Mouse (Mus musculus) limb, embryonic 11.5 days (tissue): ENCODE data around the gene Foxs1. TPM values are rescaled to one million over a fixed set of nuclear protein-coding genes. Genes with fewer than 3 reads are reported as not detected.
A peak's percentile ranks its signal among the peaks of the same experiment; 100 is the strongest.

Experiments used
- ATAC-seq: fragments of 200-750 bp; cut with Nextera tagmentation; 2 replicates; pipeline ENCODE4 v1.8.0; 2017; ENCODE audit warnings: low read depth; ENCODE audit not compliant: insufficient number of reproducible peaks, low FRiP score, low TSS enrichment
- DNase-seq: peaks from one replicate; pipeline ENCODE4 v3.0.0-alpha.2; 2015; ENCODE audit warnings: low spot score
- H3K27ac ChIP-seq: fragments of 300-500 bp; sonication (generic); replicated peaks from 2 replicates; pipeline ENCODE4 v1.5.1; 2014; ENCODE audit warnings: low read depth, mild to moderate bottlenecking, low read length
- H3K27me3 ChIP-seq: fragments of 300-500 bp; sonication (generic); 2 replicates; pipeline ENCODE4 v1.6.1; 2014; ENCODE audit warnings: mild to moderate bottlenecking, low read length, mixed read lengths; ENCODE audit not compliant: control insufficient read depth, insufficient read depth
- H3K36me3 ChIP-seq: fragments of 300-500 bp; sonication (generic); 2 replicates; pipeline ENCODE4 v1.6.1; 2014; ENCODE audit warnings: mild to moderate bottlenecking, low read length, moderate library complexity, mixed read lengths; ENCODE audit not compliant: control insufficient read depth, insufficient read depth
- H3K4me1 ChIP-seq: fragments of 300-500 bp; sonication (generic); 2 replicates; pipeline ENCODE4 v1.6.1; 2014; ENCODE audit warnings: low read length, mixed read lengths; ENCODE audit not compliant: control insufficient read depth, insufficient read depth
- H3K4me2 ChIP-seq: fragments of 300-500 bp; sonication (generic); 2 replicates; pipeline ENCODE4 v1.6.1; 2014; ENCODE audit warnings: low read depth, mild to moderate bottlenecking, moderate library complexity; ENCODE audit not compliant: severe bottlenecking
- H3K4me3 ChIP-seq: fragments of 300-500 bp; sonication (generic); 2 replicates; pipeline ENCODE4 v1.5.1; 2014; ENCODE audit warnings: low read depth, low read length
- H3K9ac ChIP-seq: fragments of 300-500 bp; sonication (generic); 2 replicates; pipeline ENCODE4 v1.6.1; 2014; ENCODE audit warnings: mild to moderate bottlenecking, low read length
- H3K9me3 ChIP-seq: fragments of 300-500 bp; sonication (generic); 2 replicates; pipeline ENCODE4 v1.6.1; 2016; ENCODE audit warnings: low read length; ENCODE audit not compliant: control insufficient read depth
- WGBS: fragments of 180-500 bp; shearing (Covaris S2); extraction: QIAGEN DNeasy Blood & Tissue Kit; methylation state at CpG from one replicate; pipeline ENCODE4 v1.1.7; 2014; 5-methylcytosine and 5-hydroxymethylcytosine counted together
- polyA plus RNA-seq: library from polyadenylated mRNA; unstranded; fragments of >200 nt; fragmentation: Nextera tagmentation; extraction: Ambion mirVana; gene quantifications from 2 replicates; pipeline ENCODE4 v1.2.1, GENCODE M21; 2014

Gene Foxs1
- 0.29 and 0.38 TPM in 2 replicates for polyA plus RNA-seq

DNA sequence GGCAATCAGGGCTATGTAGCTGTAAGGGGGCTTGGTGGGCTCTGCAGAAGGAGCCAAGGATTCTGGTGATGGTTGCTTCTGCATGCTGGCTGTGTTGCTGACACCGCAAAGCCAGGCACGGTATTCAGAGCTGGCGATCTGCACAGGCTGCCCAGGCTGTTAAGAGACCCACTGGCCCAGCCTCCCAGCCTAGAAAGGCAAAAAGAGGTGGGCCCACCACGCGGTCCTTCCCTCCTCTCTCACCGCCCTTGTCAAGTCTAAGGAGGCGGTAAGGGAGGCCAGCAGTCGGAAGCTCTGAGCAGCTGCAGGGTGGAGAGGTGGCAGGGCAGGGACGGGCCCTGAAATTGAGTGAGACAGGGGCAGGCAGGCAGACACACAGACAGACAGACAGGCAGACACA lies at the start of gene Foxs1:
Foxs1 (minus strand) TSS at position 161 of the 400 bp plus-strand sequence.
- DNase-seq (no peak), ATAC-seq (no peak)
- Histone ChIP-seq H3K27ac (no peak within 1 kb of the TSS), H3K4me2 (no peak within 1 kb of the TSS), H3K4me1 (peaks cover 9% of the 10 kb centered on the region), H3K27me3 (no peaks in the 10 kb centered on the region), H3K9me3 (no peaks in the 10 kb centered on the region), H3K36me3 (no peaks in the 10 kb centered on the region), H3K4me3 (no peak within 1 kb of the TSS), H3K9ac (no peak within 1 kb of the TSS)
- 32% methylated on average over 9 of the region's 9 CpGs for WGBS

DNA sequence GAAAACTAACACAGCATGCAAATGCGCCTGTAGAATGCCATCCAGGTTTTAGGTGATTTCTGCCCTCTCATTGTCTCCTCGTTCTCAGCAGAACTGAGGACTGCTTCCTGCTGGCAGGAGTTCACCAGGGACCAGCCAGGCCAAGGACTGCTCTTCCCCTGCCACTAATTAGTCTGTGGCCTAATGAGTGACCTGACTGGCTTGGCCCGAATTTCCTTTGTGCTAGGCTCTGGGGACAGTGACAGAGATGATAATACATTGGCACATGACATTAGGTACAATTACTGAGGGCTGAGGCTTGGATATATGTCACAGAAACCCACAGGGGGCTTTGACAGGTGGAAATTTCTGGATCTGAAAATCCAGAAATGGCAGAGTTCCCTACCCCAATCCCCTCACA lies 44.0 kb upstream of the Foxs1 start:
- no peak overlapping the region for H3K4me2 ChIP-seq
- H3K36me3 ChIP-seq, result no peaks in the 10 kb centered on the region
- no peak overlapping the region for H3K9ac ChIP-seq
- no peaks in the 10 kb centered on the region for H3K9me3 ChIP-seq
- H3K27ac ChIP-seq, result no peak overlapping the region
- no peak for DNase-seq
- H3K27me3 ChIP-seq, result no peaks in the 10 kb centered on the region
- H3K4me3 ChIP-seq, result no peak overlapping the region
- H3K4me1 ChIP-seq, result no peaks in the 10 kb centered on the region
- 66% methylated on average over 3 of the region's 3 CpGs for WGBS
- no peak for ATAC-seq

DNA sequence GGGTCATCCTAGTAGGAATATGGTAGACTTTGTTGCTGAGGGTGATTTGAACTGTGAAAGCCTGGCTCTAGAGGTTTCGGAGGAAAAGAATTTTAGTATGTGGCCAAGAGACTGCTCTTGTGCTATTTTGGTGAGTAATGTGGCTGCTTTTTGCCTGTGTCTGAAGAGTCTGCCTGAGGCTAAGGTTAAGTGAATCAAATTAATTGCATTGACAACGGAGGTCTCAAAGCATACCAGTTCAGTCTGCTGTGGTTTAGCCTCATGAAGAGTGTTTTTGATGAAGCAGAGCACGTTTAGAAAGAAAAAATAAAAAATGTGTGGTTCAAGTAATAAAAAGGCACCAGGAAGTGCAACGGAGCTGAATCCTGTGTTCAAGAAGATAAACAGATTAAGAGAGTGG lies 32.5 kb upstream of the Foxs1 start:
- no peak overlapping the region for H3K4me3 ChIP-seq
- no peak overlapping the region for H3K27ac ChIP-seq
- no peaks in the 10 kb centered on the region for H3K9me3 ChIP-seq
- no peak overlapping the region for H3K9ac ChIP-seq
- DNase-seq (no peak), ATAC-seq (no peak)
- WGBS, result 71% methylated on average over 4 of the region's 4 CpGs
- no peaks in the 10 kb centered on the region for H3K36me3 ChIP-seq
- no peak overlapping the region for H3K4me2 ChIP-seq
- H3K27me3 ChIP-seq, result no peaks in the 10 kb centered on the region
- no peaks in the 10 kb centered on the region for H3K4me1 ChIP-seq

DNA sequence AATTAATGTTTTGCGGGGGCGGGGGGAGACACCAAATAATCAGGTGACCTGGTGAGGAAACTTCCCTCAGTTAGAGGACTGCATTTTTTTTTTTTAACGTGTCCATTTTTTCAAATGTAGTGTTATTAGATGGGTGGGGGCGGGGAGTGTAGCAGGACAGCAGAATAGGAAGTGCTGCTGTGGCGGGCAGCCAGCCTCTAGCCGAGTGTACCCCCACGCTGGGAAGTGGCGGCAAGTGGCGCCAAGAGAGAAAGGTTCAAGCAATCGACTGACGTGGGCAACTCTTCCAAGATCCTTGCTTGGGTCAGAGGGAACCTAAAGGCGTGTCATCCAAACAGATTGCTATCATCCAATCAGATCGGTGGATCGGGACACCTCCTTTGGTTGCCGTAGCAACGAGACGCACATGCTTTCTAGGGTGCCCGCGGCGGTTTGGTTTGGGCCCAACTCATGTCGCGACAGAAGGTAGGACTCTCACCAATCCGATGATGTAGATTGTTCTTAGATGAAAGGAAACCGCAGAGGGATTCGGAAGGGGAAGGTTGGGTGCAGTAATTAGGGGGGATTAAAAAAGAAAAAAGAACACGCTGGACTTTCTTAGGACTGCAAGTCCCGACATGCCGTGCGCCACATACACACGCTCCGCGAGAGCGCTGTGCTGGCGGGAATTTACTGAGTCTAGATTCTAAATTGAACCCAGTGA lies 29.2 kb upstream of the Foxs1 start, which contains the start of gene Ttll9:
Ttll9 (plus strand) TSS at position 395 of the 703 bp plus-strand sequence.
- H3K9ac ChIP-seq, result no peak within 1 kb of the TSS
- H3K27ac ChIP-seq, result no peak within 1 kb of the TSS
- H3K27me3 ChIP-seq, result no peaks in the 10 kb centered on the region
- no peaks in the 10 kb centered on the region for H3K36me3 ChIP-seq
- H3K4me3 ChIP-seq, result peak within 1 kb of the TSS; percentile 39
- ATAC-seq (peak; percentile 90), DNase-seq (peak; percentile 83)
- H3K9me3 ChIP-seq, result no peaks in the 10 kb centered on the region
- H3K4me1 ChIP-seq, result no peaks in the 10 kb centered on the region
- peak within 1 kb of the TSS; percentile 68 for H3K4me2 ChIP-seq
- WGBS, result 3% methylated on average over 34 of the region's 34 CpGs

DNA sequence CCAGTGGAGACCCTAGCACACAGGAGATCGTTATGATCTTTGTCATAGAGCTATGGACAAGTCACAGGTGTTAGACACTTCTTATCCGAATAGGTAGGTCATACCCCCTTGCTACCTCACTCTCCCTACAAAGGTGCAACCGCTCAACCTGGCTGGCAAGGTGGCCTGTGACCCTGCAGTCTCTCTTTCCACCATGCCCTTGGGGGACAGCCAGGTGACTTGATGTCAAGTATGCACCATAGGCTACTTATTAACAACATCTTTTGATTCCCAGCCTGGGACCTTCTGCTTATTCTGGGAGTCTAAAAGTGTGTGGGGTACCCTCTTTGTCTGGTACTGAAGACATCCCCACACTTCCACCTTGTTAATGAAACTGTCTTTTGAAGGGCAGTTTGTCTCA lies 25.1 kb upstream of the Foxs1 start:
- 75% methylated on average over 3 of the region's 3 CpGs for WGBS
- ATAC-seq, result no peak
- no peak overlapping the region for H3K4me2 ChIP-seq

DNA sequence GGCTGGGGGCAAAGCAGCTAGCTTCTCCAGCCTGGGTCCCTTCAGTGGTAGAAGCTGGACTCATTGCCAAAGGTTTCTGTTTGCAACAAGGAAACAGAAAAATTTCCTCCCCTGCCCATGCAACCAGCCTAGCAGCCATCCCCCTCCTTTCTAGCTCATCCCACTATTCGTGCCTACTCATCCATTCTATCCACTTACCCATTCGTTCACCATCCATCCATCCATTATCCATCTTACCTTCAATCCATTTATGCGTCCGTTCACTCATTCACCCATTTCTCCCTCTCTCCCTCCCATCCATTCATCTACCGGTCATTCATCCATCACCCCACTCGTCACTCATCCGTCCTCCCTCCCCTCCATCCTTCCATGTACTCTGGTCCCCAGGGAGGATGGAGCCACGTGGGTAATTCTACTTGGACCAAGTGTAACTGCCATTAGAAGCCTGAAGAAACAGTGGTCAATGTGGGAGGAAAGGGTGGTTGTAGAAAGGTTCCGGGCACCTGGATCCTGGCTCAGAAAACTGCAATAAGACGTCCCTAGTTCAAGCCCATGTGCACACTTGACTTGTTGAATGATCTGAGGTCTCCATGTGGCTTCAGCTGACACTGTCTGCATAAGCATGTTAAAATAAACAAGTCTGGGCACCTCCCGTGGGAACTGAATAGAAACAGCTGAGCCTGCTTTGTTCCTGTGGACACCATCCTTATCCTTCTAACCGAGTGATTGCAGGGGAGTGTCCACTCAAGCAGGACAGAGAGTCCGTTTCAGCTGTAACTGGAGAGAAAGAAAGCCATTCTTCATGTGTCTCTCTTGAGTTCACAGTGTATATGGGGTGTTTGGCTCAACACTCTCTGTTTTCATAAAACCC lies 19.1 kb upstream of the Foxs1 start:
- no peaks in the 10 kb centered on the region for H3K36me3 ChIP-seq
- ATAC-seq (no peak), DNase-seq (no peak)
- H3K4me2 ChIP-seq, result peak overlapping the region; percentile 99
- H3K4me1 ChIP-seq, result 0 out of 2 replicates have a peak, but pooled peaks cover 4% of the 10 kb centered on the region
- no peaks in the 10 kb centered on the region for H3K9me3 ChIP-seq
- H3K4me3 ChIP-seq, result peak overlapping the region; percentile 59
- no peak overlapping the region for H3K27ac ChIP-seq
- H3K9ac ChIP-seq, result peak overlapping the region; percentile 22
- H3K27me3 ChIP-seq, result peaks cover 24% of the 10 kb centered on the region
- WGBS, result 26% methylated on average over 13 of the region's 13 CpGs

More for the DNA sequence above, 25.1 kb upstream of the Foxs1 start:
- Histone ChIP-seq H3K4me3 (no peak overlapping the region), H3K27ac (no peak overlapping the region), H3K27me3 (no peaks in the 10 kb centered on the region), H3K9me3 (no peaks in the 10 kb centered on the region), H3K36me3 (no peaks in the 10 kb centered on the region), H3K4me1 (0 out of 2 replicates have a peak, but pooled peaks cover 2% of the 10 kb centered on the region), H3K9ac (no peak overlapping the region)
- no peak for DNase-seq

DNA sequence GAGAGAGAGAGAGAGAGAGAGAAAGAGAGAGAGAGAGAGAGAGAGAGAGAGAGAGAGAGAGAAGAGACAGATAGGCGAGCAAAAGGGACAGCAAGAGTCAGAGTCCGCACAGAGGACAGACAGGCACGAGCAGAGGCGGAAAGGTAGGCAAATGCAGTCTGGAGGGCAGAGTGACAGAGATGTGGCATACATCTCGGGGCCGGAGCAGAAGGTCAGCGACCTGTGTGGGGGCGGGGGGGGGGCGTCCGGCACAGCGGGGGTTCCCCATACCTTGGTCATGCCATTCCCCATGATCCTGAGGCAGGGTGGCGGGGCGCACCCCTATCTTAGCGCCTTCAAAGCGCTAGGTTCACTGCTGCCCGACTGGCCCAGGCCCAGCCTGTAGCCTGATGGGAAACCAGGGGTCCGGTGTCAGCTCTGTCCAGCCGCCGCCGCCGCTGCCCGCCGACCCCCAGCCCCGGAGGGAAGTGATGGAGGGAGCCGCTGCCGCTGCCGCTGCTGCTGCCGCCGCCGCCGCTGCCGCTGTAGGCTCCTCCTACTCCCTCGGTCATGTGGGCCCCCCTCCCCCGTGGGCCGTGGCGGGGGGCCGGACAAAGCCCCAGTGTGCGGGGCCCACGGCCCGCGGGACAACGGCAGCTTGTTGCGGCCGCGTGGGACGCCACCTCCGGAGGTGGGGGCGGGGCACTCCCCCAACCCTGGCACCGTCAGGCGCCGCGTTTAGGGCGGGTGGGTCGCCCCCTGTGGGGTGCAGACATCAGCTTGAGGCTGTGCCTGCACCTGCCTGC lies 18.2 kb upstream of the Foxs1 start, which contains the start of gene Dusp15:
Dusp15 (minus strand) TSS at position 634 of the 785 bp plus-strand sequence.
- Histone ChIP-seq H3K36me3 (no peaks in the 10 kb centered on the region), H3K4me2 (peak within 1 kb of the TSS; percentile 99), H3K9ac (peak within 1 kb of the TSS; percentile 22), H3K27me3 (peaks cover 24% of the 10 kb centered on the region), H3K9me3 (no peaks in the 10 kb centered on the region), H3K4me1 (0 out of 2 replicates have a peak, but pooled peaks cover 6% of the 10 kb centered on the region), H3K4me3 (peak within 1 kb of the TSS; percentile 59), H3K27ac (no peak within 1 kb of the TSS)
- WGBS, result 1% methylated on average over 53 of the region's 54 CpGs
- peak; percentile 61 for DNase-seq
- ATAC-seq, result peak; percentile 24; the same call in 1 of the 2 replicates
